Mouse (Mus musculus) spleen, postnatal 0 days (tissue): Measurements from ENCODE around the gene Naip6. TPM values are rescaled to one million over a fixed set of nuclear protein-coding genes. Genes with fewer than 3 reads are reported as not detected.

ENCODE experiments used
- polyA plus RNA-seq: library from polyadenylated mRNA; unstranded; fragments of >200 nt; fragmentation: Nextera tagmentation; extraction: Ambion mirVana; gene quantifications from 2 replicates; pipeline ENCODE4 v1.2.1, GENCODE M21; 2015

Gene Naip6
- 0.95 and 1.4 TPM in 2 replicates for polyA plus RNA-seq

GRCm38 (mm10) chr13:100317256-100317893 is at the start of gene Naip6:
TSS of gene Naip6 (minus strand) at chr13:100317674.

GRCm38 (mm10) chr13:100246223-100246622 is 71.3 kb downstream of the Naip6 start, which contains the start of gene Naip5:
TSS of gene Naip5 (minus strand) at chr13:100246323.

Other genes starting within 250 kb of the Naip6 start
- gene Bdp1, start 213.6 kb downstream of the Naip6 start, polyA plus RNA-seq: 21.0 and 23.2 TPM in 2 replicates
- 31.5 and 39.7 TPM in 2 replicates for gene Serf1, start 209.7 kb downstream of the Naip6 start, polyA plus RNA-seq
- gene Smn1, start 192.8 kb downstream of the Naip6 start, polyA plus RNA-seq: 30.5 and 31.6 TPM in 2 replicates
- gene Naip2, start 115.6 kb downstream of the Naip6 start, polyA plus RNA-seq: 2.8 and 3.6 TPM in 2 replicates
- 1.7 and 1.9 TPM in 2 replicates for gene Naip5, start 71.4 kb downstream of the Naip6 start, polyA plus RNA-seq
- not detected in 2 replicates for gene Naip1, start 135.2 kb upstream of the Naip6 start, polyA plus RNA-seq
- gene Gtf2h2, start 174.9 kb upstream of the Naip6 start, polyA plus RNA-seq: 39.6 and 41.1 TPM in 2 replicates
- 0.25 and 0.28 TPM in 2 replicates for gene Ocln, start 235.0 kb upstream of the Naip6 start, polyA plus RNA-seq